Mouse (Mus musculus) spleen, adult 12 weeks (tissue): Measurements from ENCODE around the gene Olfr5.
"Not testable (repeated sequence)": the region's sequence is repeated elsewhere in the genome, so short reads cannot be mapped to it uniquely, and the experiment has no call there.

ENCODE experiments used
- DNase-seq: peaks from one replicate; pipeline ENCODE4 v3.0.0; 2022; ENCODE audit warnings: low spot score

Olfr5 gene

DNA sequence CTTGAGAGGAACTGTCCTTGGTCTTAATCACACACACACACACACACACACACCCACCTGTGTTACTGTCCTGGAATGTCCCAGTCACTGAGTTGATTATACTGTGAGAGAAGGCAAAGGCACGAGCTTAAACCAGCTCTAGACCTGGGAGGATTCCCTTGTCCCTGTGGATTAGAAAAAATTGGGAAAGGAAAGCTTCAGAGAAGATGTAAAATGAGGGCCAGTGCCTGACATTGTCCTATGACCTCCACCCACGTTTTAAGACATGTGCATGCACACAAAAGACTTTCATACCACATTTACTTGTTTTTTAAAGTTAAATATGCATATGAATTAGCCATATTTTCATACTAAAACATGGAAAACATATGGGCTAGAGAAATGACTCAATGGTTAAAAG, at the start of gene Olfr5:
Olfr5 (minus strand) TSS at position 101 of the 400 bp plus-strand sequence.
- DNase-seq: no peak

DNA sequence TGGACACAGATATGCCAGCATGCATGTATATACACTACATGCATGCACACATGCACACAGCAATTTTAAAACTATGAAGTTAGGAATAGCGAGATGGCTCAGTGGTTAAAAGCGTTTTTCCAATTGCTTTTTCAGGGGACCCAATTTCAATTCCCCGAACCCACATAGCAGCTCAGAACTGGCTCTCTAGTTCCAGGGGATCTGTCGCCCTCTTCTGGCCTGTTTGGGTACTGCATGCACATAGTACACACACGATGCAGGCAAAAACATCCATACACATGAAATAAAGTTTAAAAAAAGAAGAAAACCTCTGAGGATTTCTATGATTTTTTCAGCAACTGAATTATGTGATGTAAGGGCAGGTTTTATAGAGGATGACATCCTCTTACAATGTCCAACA, 39.4 kb upstream of the Olfr5 start:
- DNase-seq: no peak

DNA sequence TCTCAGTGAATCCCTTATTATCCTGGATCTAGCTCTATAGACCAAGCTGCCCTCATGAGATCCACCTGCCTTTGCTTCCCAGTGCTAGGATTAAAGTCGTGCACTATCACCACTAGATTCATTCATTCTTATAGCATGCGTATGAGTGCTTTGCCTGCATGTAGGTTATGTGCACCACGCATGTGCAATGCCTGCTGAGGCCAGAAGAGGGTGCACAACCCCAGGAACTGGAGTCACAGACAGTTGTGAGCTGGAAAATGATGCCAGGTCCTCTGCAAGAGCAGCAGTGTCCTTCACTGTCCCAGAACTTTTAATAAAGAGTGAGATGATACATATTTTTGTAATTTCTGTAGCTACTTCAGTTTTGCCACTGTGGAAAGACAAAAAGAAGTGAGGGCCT, 38.3 kb upstream of the Olfr5 start:
- DNase-seq: no peak

DNA sequence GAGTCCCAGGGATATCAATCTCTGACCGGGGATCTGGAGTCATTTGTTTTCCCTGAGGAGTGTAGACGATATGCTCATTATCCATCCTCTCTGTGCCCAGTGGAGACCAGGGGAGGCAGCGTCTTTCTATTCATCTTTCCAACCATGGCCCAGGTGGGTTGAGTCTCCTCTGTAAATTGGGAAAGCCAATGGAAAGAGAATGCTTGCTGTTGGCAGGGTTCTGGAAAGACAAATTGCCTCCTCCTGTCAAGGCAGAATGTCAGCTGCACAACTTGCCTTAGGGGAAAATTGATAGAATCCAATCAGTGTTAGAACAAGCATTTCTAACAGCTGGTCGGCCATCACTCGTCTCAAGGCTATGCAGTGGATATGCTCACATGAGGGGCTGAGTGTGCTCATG, 36.1 kb upstream of the Olfr5 start, which contains the start of gene Olfr1349:
Olfr1349 (minus strand) TSS at position 101 of the 400 bp plus-strand sequence.
- no peak for DNase-seq

- DNase-seq: no peak
These were observed 34.9 kb upstream of the Olfr5 start for GRCm38 (mm10) chr7:6521666-6522065.

- DNase-seq: no peak
These were observed 21.9 kb upstream of the Olfr5 start, which contains the start of gene Olfr1348 for GRCm38 (mm10) chr7:6508648-6509047. TSS of gene Olfr1348 (minus strand) at chr7:6508748.

GRCm38 (mm10) chr7:6499655-6500054, 12.9 kb upstream of the Olfr5 start, which contains the start of gene Olfr1347:
TSS of gene Olfr1347 (minus strand) at chr7:6499755.
- DNase-seq: no peak

DNA sequence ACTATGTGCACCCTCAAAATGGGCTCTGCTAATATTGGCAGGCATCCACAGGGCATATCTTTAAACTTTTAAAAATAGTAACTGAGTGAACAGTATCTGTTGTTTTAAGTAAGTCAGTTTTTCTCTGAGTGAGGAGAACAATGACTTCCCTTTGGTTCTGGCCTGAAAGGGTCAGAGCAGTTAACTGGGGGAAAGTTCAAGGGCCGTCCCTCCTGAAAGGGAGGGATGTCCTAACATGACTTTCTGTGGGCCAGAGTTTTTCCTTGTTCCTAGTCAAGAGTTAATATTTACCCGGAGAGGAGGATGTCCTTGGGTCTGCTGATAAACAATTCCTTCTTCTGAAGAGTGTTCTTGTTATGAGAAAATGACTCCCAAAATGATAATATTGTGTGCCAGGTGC, 9.1 kb downstream of the Olfr5 start:
- DNase-seq: not testable (repeated sequence)

GRCm38 (mm10) chr7:6466951-6467350, 19.8 kb downstream of the Olfr5 start, which contains the start of gene Olfr1346:
TSS of gene Olfr1346 (plus strand) at chr7:6467101.
- DNase-seq: no peak

- DNase-seq: no peak
These were observed 30.3 kb downstream of the Olfr5 start for GRCm38 (mm10) chr7:6456399-6456798.

DNA sequence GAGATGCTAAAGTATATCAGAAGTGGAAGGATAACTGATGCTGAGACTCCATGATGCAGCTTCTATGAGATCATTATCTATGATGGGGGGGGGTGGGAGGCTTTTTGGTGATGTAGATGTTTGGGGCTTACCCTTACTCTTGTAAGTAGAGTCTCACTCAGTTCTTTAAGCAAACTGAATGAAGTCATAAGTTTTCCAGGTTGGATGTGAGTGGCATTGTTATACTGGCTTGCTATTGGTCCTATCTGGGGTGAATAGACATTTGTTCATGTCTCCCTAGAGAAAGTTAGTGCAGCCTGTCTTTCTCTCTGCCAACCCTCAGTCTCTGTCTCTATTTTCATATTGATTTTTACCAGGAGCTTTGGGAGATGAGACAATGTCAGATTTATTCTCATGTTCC, 30.9 kb downstream of the Olfr5 start, which contains the start of gene Olfr1336:
Olfr1336 (plus strand) TSS at position 301 of the 400 bp plus-strand sequence.
- DNase-seq: no peak

DNA sequence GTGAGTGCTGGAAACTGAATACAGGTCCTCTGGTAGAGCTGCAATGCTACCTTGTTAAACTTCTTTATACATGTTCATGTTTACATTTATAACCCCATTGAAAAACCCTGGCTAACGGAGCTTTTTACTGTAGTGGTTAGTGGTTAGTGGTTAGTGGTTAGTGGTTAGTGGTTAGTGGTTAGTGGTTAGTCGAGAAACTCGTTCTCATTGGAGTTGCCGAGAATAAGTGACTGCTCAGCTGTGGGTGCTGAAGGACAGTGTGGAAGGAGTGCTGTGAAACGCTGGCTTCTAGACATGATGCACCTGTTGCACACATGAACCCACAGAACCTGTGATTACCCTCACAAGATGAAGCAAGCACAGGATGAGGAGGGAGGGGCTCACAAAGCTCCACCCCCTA, 39.0 kb downstream of the Olfr5 start:
- DNase-seq: no peak

DNA sequence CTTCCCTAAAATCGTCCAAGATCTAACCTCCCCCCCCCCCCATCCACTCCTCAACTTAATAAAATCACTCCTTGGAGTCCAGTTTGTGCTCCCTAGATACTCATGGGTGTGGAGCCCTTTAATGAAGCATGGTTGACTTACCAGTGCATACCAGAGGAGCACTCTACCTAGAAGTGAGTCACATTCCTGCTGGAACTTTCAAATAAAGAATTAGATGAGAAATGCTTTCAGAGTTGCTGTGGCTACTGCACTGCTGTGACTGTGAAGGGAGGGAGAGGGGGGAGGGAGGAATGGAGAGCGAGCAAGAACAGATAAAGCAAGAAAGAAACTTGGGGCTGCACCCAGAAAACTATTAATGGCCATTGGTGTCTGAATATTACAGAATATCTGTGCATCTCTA, 45.6 kb downstream of the Olfr5 start:
- DNase-seq: no peak

DNA sequence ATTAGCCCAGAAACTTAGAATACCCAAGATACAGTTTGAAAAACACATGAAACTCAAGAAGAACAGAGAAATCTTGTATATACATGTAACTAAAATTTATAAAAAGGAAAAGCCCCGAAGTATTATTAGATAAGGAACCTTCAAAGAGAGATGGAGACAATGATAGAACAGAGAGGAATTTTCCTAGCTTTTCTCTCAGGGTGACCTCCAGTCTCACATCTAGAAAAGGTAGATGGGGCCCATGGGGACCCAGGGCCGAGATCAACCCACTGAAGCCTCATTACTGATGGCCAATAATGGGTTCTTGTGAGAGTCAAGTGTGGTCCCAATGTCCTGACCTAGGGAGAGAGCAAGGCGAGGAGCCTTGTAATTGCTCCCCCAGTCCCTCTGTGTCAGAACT, 48.4 kb downstream of the Olfr5 start, which contains the start of gene Olfr1344:
Olfr1344 (plus strand) TSS at position 301 of the 400 bp plus-strand sequence.
- DNase-seq: no peak

GRCm38 (mm10) chr7:6430342-6430741, 56.4 kb downstream of the Olfr5 start:
- peak; percentile 9 for DNase-seq

DNA sequence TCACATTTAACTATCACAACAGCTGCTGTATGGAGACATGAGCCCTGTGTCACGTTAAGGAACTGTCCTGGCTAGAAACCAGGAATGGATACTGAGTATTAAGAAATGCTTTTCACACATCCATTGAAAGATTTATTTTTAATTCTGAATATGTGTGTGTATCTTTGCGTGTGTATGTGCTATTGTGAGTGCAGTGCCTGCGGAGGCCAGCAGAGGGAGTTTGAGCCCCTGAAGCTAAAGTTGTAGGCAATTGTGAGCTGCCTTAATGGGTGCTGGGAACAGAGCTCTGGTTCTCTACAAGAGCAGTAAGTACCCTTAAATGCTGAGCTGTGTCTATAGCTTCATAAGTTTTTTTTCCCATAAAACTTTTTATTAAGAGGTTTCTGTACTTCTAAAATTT, 57.4 kb downstream of the Olfr5 start:
- DNase-seq: no peak
